Mouse (Mus musculus): ENCODE results near the gene Tjp2.

GRCm38 (mm10) chr19:24123087-24123486 lies 101.7 kb downstream of the Tjp2 start:
- TF ChIP-seq CTCF (IDR thresholded peaks at IDR 0.05; ENCODE audit: borderline replicate concordance, extremely low read depth, insufficient read depth, insufficient read length) (no peak), POLR2A (IDR thresholded peaks at IDR 0.05; ENCODE audit: borderline replicate concordance, extremely low read depth, insufficient read depth, insufficient read length, poor library complexity, severe bottlenecking) (no peak)
